Mouse (Mus musculus): ENCODE measurements at regions not wholly inside any gene's neighbourhood (a gene's known extent, or its start where the extent isn't known, plus 50 kb on each side); places are given as distances from the start of the nearest gene placed in this dataset.

- no peak for DNase-seq (ENCODE audit: low spot score)
These were observed 98.3 kb downstream of the Foxb1 start for GRCm38 (mm10) chr9:69662394-69662793.

GRCm38 (mm10) chr9:69658276-69658675 lies 102.5 kb downstream of the Foxb1 start:
- no peak for DNase-seq (ENCODE audit: low spot score)

GRCm38 (mm10) chr9:69656053-69656452 lies 104.7 kb downstream of the Foxb1 start:
- peak; percentile 13 for DNase-seq (ENCODE audit: low spot score)

- no peak for DNase-seq (ENCODE audit: low spot score)
These were observed 108.6 kb downstream of the Foxb1 start for GRCm38 (mm10) chr9:69652106-69652505.

GRCm38 (mm10) chr9:69651608-69652007 lies 109.1 kb downstream of the Foxb1 start:
- DNase-seq (ENCODE audit: low spot score) = no peak

GRCm38 (mm10) chr9:69642591-69642990 lies 118.1 kb downstream of the Foxb1 start:
- DNase-seq (ENCODE audit: low spot score) = no peak

- peak; percentile 51 for DNase-seq (ENCODE audit: low spot score)
These were observed 137.4 kb downstream of the Foxb1 start for GRCm38 (mm10) chr9:69623312-69623711.

- DNase-seq (ENCODE audit: low spot score) = no peak
These were observed 139.7 kb downstream of the Foxb1 start for GRCm38 (mm10) chr9:69621006-69621405.

GRCm38 (mm10) chr9:69617328-69617727 lies 143.4 kb downstream of the Foxb1 start:
- DNase-seq (ENCODE audit: low spot score) = no peak

- DNase-seq (ENCODE audit: low spot score) = no peak
These were observed 144.1 kb downstream of the Anxa2 start for GRCm38 (mm10) chr9:69597472-69597871.

GRCm38 (mm10) chr9:69592329-69593062 lies 139.1 kb downstream of the Anxa2 start:
- DNase-seq (ENCODE audit: low spot score) = no peak

GRCm38 (mm10) chr9:69588846-69589245 lies 135.4 kb downstream of the Anxa2 start:
- DNase-seq (ENCODE audit: low spot score) = no peak

GRCm38 (mm10) chr9:69587096-69587495 lies 133.7 kb downstream of the Anxa2 start:
- no peak for DNase-seq (ENCODE audit: low spot score)

GRCm38 (mm10) chr9:69581236-69581635 lies 127.8 kb downstream of the Anxa2 start:
- DNase-seq (ENCODE audit: low spot score) = no peak

GRCm38 (mm10) chr9:69577661-69578405 lies 124.4 kb downstream of the Anxa2 start:
- DNase-seq (ENCODE audit: low spot score) = no peak

GRCm38 (mm10) chr9:69575386-69575785 lies 122.0 kb downstream of the Anxa2 start:
- DNase-seq (ENCODE audit: low spot score) = no peak

GRCm38 (mm10) chr9:69568631-69569230 lies 115.3 kb downstream of the Anxa2 start:
- DNase-seq (ENCODE audit: low spot score) = peak; percentile 24

- DNase-seq (ENCODE audit: low spot score) = no peak
These were observed 114.8 kb downstream of the Anxa2 start for GRCm38 (mm10) chr9:69568222-69568621.

GRCm38 (mm10) chr9:69566996-69567395 lies 113.6 kb downstream of the Anxa2 start:
- DNase-seq (ENCODE audit: low spot score) = no peak

- DNase-seq (ENCODE audit: low spot score) = no peak
These were observed 89.8 kb downstream of the Anxa2 start for GRCm38 (mm10) chr9:69543241-69543640.
